ENCODE assay signal across 27 mouse cellular contexts in genomic region chr3:65997360-65998008, GRCm38 (mm10). TPM values are rescaled to one million over a fixed set of nuclear protein-coding genes. Genes with fewer than 3 reads are reported as not detected.
DNase-seq lines count a peak whose midpoint lies in the region; ATAC-seq and TF ChIP-seq lines count a peak whose summit lies in the region.
"Had no signal": no experiment of that assay in that cellular context is flagged by ENCODE, and none has a peak within 500 bp of the region (broad histone marks: within the 10 kb centered on the region; RNA-seq: fewer than 3 reads in every experiment).

No protein-coding gene starts in this region.

- no peaks in the 10 kb centered on the region for H3K4me1 ChIP-seq in kidney, embryonic 16.5 days (ENCODE audit: insufficient read depth, low read length)
- H3K4me1 ChIP-seq in hindbrain, embryonic 16.5 days (ENCODE audit: control insufficient read depth, insufficient read depth, low read depth, low read length) = no peaks in the 10 kb centered on the region
- H3K4me1 ChIP-seq: embryonic facial prominence, embryonic 13.5 days; heart, embryonic 15.5 days; hindbrain, embryonic 13.5 days; stomach, embryonic 15.5 days had no signal

- no peak for DNase-seq in kidney, adult 18-20 months
- DNase-seq in Patski (ENCODE audit: low read depth, low spot score) = peak; percentile 90
- peak; percentile 73 for DNase-seq in fat pad, adult 2 months (ENCODE audit: extremely low read depth, low read depth, low spot score)
- no peak for DNase-seq in testis, postnatal 10 days (ENCODE audit: low spot score)
- DNase-seq: adrenal gland, postnatal 10 days; B cell, adult 2 months; cerebellum, adult 9-10 months; heart, postnatal 36 days; kidney, postnatal 25 days; liver, postnatal 0 days; lung, postnatal 4 days; midbrain, embryonic 14.5 days; thymus, postnatal 36 days had no signal

- POLR2A ChIA-PET in Patski (lab: Charles Lee) = interaction anchor here (1.1 to 1.4 kb wide), 2 partner anchors 10 to 22 kb away, joined by 3 to 4 read pairs; no protein-coding TSS in a partner anchor

- no peaks in the 10 kb centered on the region for H3K9me3 ChIP-seq in kidney, embryonic 16.5 days (ENCODE audit: low read length)
- no peaks in the 10 kb centered on the region for H3K9me3 ChIP-seq in hindbrain, embryonic 16.5 days (ENCODE audit: control insufficient read depth, low read length)
- H3K9me3 ChIP-seq: embryonic facial prominence, embryonic 13.5 days; heart, embryonic 10.5 days; heart, embryonic 15.5 days; hindbrain, embryonic 13.5 days; limb, embryonic 12.5 days; stomach, embryonic 15.5 days had no signal

- H3K27ac ChIP-seq in kidney, embryonic 16.5 days (ENCODE audit: low read length) = no peak overlapping the region
- H3K27ac ChIP-seq in hindbrain, embryonic 16.5 days (ENCODE audit: low read depth, low read length) = no peak overlapping the region
- H3K27ac ChIP-seq: embryonic facial prominence, embryonic 13.5 days; heart, embryonic 10.5 days; heart, embryonic 15.5 days; hindbrain, embryonic 13.5 days; layer of hippocampus, adult 2 months; left cerebral cortex, adult 2 months; limb, embryonic 12.5 days; stomach, embryonic 15.5 days had no signal

- CTCF ChIA-PET in Patski (lab: Charles Lee) = no interaction called here

- H3K36me3 ChIP-seq in kidney, embryonic 16.5 days (ENCODE audit: insufficient read depth, low read length) = no peaks in the 10 kb centered on the region
- no peaks in the 10 kb centered on the region for H3K36me3 ChIP-seq in hindbrain, embryonic 16.5 days (ENCODE audit: control insufficient read depth, insufficient read depth, low read length)
- H3K36me3 ChIP-seq: embryonic facial prominence, embryonic 13.5 days; heart, embryonic 10.5 days; heart, embryonic 15.5 days; hindbrain, embryonic 13.5 days; limb, embryonic 12.5 days; stomach, embryonic 15.5 days had no signal

- ATAC-seq in kidney, embryonic 16.5 days (ENCODE audit: low FRiP score, low TSS enrichment) = peak; percentile 85
- peak; percentile 86 for ATAC-seq in Patski
- 0 out of 2 replicates have a peak, but pooled peaks have one; percentile 42 for ATAC-seq in megakaryocyte-erythroid progenitor cell, adult 5-6 weeks (replicated peaks; ENCODE audit: low FRiP score, low TSS enrichment, poor library complexity, severe bottlenecking)
- ATAC-seq in hindbrain, embryonic 16.5 days = no peak
- ATAC-seq: forebrain, embryonic 16.5 days; intestine, postnatal 0 days; liver, postnatal 0 days had no signal

- 26% methylated on average over 7 of the region's 7 CpGs for whole genome bisulfite sequencing in kidney, embryonic 16.5 days
- WGBS in hindbrain, embryonic 16.5 days = 82% methylated on average over 7 of the region's 7 CpGs

- TF ChIP-seq CTCF in Patski (IDR thresholded peaks at IDR 0.05) = no peak

- no peak overlapping the region for H3K4me2 ChIP-seq in kidney, embryonic 16.5 days (replicated peaks; ENCODE audit: low read depth, low read length)
- no peak overlapping the region for H3K4me2 ChIP-seq in hindbrain, embryonic 16.5 days (ENCODE audit: low read length)
- H3K4me2 ChIP-seq: embryonic facial prominence, embryonic 13.5 days; heart, embryonic 15.5 days; hindbrain, embryonic 13.5 days; limb, embryonic 12.5 days; liver, embryonic 11.5 days; stomach, embryonic 15.5 days had no signal

- H3K4me3 ChIP-seq in kidney, embryonic 16.5 days (ENCODE audit: low read length) = no peak overlapping the region
- no peak overlapping the region for H3K4me3 ChIP-seq in hindbrain, embryonic 16.5 days (ENCODE audit: low read length)
- H3K4me3 ChIP-seq: embryonic facial prominence, embryonic 13.5 days; heart, embryonic 10.5 days; heart, embryonic 15.5 days; hindbrain, embryonic 13.5 days; layer of hippocampus, adult 2 months; left cerebral cortex, adult 2 months; limb, embryonic 12.5 days; stomach, embryonic 15.5 days had no signal

- in situ Hi-C loops in Patski (cut with MboI; ENCODE audit: low pct_unique_long_range_greater_than_20kb) = loop anchor here (10.0 kb wide), 2 partner anchors 133 to 613 kb away; no protein-coding TSS in a partner anchor

- H3K9ac ChIP-seq in kidney, embryonic 16.5 days (replicated peaks; ENCODE audit: low read length) = no peak overlapping the region
- no peak overlapping the region for H3K9ac ChIP-seq in hindbrain, embryonic 16.5 days (ENCODE audit: low read depth, low read length)
- H3K9ac ChIP-seq: embryonic facial prominence, embryonic 13.5 days; heart, embryonic 15.5 days; hindbrain, embryonic 13.5 days; limb, embryonic 12.5 days; liver, postnatal 0 days; stomach, embryonic 15.5 days had no signal

- H3K27me3 ChIP-seq in kidney, embryonic 16.5 days (ENCODE audit: insufficient read depth, low read length) = no peaks in the 10 kb centered on the region
- no peaks in the 10 kb centered on the region for H3K27me3 ChIP-seq in Patski
- H3K27me3 ChIP-seq in hindbrain, embryonic 16.5 days (replicated peaks; ENCODE audit: control insufficient read depth, insufficient read depth, low read length) = no peaks in the 10 kb centered on the region
- H3K27me3 ChIP-seq: embryonic facial prominence, embryonic 13.5 days; heart, embryonic 15.5 days; hindbrain, embryonic 13.5 days; limb, embryonic 12.5 days; stomach, embryonic 15.5 days had no signal

RNA-seq across cellular contexts. Expression of gene Ccnl1, which starts 39.4 kb away (rescaled TPM):
- 103 and 104 TPM in 2 replicates for polyA plus RNA-seq in kidney, embryonic 16.5 days (2015; fragmentation: Nextera tagmentation; extraction: Ambion mirVana)
- 92.3 TPM for polyA plus RNA-seq in Patski (2021)
- 135 and 170 TPM in 2 replicates for total RNA-seq in megakaryocyte-erythroid progenitor cell, adult 5-6 weeks (2014; fragmentation: Nextera tagmentation)
- total RNA-seq in megakaryocyte-erythroid progenitor cell, adult 5-6 weeks (2017) = 347 and 372 TPM in 2 replicates
- polyA plus RNA-seq in hindbrain, embryonic 16.5 days (2015; fragmentation: Nextera tagmentation; extraction: Ambion mirVana) = 53.2 and 60.5 TPM in 2 replicates

Comparison
In these comparisons a context has a peak if more than half of its experiments do, and no peak if none do; other contexts are left out.
1. DNase-seq: peak in Patski (single experiment) and fat pad, adult 2 months (single experiment); none in kidney, adult 18-20 months (single experiment) and testis, postnatal 10 days (single experiment).